Mouse (Mus musculus) right cerebral cortex, postnatal 36 days (tissue): Measurements from ENCODE around the gene March4.

ENCODE experiments used
- DNase-seq, 2 experiments: peaks; one replicate each; pipeline ENCODE4 v3.0.0; 2022; ENCODE audit warnings: low spot score in 2 of 2, mixed read lengths in 1 of 2

March4 gene

DNA sequence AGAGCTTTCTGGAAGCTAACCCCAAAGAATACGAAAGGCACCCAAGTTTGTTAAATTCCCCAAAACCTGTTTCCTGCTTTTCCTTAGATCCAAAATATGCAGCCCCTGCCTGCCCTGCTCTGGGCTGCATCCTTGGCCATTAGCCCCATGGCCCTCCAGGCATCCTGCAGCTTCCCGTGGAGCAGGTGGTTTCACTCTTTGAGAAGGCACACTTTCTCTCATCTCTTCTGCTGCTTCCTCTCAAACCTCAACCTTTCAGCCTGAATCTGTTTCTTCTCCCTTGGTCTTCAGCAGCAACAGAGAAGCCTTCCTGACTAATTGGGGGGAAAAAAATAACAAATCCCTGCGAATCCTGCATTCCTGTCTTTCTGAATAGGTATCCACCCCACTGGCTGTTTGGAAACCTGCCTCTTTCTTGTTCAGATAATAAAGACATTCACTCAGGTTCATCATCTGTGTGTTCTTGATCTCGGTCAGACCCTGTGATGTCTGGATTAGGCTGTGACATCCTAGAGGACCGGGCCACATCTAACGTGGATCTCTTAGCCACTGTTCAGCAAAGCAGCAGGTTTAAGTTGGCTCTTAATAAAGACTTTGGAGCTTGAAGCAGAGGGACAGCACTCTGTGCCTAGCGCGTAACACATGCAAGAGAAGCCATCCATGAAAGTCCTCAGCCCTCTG, 6.1 kb downstream of the March4 start:
- DNase-seq, result no peak

DNA sequence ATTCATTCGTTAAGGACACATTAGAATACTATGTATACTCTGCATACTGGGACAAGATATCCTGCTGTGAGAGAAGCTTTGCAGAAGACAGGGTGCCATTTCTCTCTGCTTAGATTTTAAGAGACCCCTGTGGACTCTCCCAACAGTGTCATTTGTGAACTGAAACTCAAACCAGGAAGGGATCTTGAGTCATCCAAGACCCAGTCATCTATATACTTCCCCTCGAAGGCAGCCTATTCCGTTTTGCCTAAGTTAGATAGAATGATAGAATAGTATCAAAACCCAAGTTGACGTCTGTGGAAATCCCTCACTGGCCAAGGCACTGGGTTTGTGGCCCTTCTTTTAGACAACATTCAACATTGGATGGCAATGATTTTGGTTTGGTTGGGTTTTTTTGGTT, 7.5 kb downstream of the March4 start:
- DNase-seq, result no peak

DNA sequence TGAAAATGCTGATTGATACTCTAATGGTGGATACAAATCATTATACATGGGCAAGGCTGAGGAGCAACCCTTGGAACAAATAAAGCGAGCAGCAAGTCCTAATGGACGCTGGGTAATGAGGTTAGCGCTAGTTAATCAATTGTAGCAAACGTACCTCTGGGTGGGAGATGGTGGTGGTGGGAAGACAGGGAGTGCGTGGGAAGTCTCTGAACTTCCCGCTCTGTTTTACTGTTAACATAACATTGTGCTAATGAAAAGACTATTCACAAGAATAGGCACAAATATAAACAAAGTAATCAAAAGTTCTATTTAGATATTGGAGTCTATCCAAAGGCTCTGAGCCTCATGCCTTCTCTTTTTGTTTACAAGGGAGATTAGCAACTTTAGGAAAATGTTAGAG, 13.1 kb downstream of the March4 start:
- no peak for DNase-seq

DNA sequence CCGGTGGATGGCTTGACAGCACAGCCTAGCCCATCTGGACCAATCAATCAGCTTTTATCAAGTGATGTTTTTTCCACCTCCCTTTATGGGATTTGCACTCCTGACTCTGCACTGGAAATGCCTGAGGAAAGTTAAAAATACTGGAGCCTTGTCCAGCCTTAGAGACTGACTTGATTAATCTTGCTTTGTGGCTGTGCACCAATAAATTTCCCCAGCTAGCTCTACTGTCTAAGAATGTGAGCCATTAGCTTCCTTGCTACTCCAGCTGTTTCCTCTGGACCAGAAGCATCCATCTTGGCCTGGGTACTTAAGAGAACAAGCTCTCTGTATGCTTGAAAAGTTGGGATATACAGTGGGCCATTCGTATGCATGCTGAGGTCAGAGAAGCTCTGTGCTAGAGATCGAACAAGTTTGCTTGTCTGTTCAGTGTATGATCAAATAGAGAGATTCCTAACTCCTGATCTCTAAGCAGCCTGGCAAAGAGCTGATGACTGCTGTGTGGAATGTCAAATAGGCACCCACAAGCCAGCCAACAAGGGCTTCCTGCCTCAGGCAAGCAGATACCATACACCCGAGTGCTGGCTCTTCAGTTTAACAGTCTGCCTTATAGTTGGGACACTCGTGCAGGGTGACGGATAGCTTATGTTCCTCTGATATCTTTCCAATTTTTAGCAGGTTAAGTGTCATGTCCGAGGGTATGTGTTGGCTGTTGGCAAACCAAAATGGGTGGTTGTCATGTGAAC, 25.8 kb downstream of the March4 start:
- no peak for DNase-seq

DNA sequence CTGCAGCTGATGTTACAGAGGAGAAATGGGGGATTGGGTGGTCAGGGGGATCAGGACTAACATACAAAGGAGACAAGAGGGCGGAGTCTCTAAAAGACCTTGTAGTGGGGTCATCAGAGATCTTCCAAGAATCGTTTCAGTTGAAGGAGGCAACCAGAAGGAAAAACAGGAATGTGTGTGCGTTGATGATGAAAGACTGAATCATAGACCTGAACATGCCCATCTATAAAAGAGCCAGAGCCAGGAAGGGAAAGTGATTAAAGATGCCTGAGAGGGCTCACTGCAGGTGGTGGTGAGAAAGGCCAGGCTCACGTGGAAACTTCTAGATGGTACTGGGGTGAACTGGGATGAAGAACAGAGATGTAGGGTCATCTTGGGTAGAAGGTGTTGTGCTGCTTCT, 27.2 kb downstream of the March4 start:
- DNase-seq, result no peak

DNA sequence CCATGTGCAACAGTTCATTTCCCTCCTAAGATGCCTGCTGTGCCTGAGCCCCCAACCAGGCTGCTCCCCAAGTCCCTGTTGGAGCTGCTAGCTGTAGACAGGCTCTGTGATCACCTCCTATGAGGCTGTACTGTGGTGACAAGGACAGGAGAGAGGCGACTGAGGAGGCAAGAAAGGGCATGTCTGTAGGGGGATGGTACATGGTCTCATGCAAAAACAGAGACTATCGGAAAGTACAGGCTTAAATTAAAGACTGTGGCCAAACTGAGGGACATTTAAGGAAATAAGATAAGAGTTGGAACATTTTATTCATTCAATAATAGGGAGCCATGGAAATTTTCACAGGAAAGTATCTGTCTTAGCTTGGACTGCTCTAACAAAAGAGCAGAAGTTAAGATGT, 29.1 kb downstream of the March4 start:
- DNase-seq, result no peak

DNA sequence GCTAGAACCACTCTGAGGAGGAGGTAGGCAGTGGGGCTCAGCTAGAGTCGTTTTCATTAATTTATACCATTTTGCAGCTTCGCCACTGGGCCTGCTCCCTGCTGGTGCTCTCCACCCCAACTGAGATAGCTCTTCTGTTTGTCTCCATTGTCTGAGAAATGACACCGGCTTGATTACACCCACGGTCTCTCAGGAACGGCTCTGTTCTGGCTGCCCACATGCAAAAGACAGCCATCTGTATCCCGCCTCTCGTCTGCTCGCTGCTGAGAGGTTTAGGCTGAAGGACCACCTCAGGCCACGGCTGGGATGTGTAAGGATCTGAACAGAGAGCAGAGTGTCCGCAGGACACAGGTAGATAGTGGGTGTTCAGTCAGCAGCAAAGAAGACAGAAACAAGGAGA, 30.5 kb downstream of the March4 start:
- DNase-seq, result peak in 1 of 2 experiments; percentile 43

DNA sequence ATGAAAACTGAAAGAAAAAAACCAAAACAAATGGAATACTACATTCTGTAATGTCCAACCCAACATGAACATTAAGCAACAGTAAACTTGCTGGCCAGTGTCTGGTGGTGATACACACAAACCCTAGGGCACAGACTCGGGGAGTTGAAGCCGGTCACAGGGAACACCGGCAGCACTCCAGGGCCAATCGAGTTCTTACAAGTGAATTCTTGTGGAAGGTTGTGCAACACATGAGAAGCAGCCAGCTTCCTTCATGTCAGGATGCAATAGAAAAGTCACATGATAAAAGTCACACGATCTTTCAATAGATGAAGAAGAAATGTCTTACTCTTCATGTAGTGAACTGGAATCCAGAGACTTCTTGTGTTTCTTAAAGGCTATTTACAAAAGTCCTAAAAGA, 39.1 kb downstream of the March4 start:
- DNase-seq, result no peak

DNA sequence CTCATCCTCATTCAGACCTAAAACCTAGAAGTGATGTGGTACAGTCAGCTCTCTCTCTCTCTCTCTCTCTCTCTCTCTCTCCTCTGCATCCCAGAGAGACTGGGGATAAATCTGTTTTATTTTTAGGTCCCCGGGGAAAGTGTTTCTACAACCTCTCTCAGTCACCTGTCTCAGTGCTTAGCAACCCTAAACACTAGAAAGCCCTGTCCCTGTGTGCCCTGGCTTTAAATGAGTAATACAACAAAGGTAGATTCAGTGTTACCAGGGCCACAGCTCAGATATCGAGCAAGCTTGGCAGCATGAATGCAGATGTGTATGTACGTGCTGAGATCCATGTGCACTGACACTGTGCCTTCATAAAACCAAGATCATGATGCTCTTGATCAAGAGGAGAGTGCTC, 43.3 kb downstream of the March4 start:
- no peak for DNase-seq

DNA sequence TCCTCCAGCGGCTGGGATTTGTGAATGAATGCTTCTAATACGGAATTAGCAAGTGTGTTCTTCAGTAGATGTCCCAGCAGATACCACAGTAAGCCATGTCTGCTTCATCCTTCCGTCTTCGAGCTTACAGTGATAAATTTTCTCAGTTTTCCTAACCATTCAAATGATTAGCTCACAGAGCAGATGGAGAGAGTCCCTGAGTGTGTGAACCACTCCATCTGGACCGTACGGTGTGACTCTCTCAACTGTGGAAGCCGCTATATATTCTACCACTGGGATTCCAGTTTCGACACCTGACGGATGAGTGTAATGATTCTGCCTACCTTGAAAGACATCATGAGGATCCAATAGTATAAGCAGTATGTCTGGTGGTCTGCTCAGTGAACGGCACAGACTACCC, 44.1 kb downstream of the March4 start:
- peak; percentile 18 to 25 for DNase-seq

DNA sequence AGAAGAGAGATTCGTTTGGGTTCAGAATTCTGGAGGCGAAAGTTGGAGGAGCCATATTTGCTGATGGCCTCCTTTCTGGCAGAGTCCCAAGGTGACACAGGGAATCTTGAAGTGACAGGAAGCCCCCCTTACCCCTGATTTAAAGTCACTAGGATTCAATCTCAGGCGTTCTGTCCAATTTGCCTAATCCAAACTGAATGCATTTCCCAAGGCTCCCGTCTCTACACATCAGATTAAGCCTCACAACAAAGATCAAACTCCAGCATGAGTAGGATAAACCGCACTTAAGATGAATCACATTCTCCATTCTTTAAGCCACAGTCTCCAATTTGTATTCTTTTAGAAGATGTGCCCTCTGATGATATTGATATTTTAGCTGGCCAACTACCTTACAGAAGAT, 45.4 kb downstream of the March4 start:
- DNase-seq, result no peak

DNA sequence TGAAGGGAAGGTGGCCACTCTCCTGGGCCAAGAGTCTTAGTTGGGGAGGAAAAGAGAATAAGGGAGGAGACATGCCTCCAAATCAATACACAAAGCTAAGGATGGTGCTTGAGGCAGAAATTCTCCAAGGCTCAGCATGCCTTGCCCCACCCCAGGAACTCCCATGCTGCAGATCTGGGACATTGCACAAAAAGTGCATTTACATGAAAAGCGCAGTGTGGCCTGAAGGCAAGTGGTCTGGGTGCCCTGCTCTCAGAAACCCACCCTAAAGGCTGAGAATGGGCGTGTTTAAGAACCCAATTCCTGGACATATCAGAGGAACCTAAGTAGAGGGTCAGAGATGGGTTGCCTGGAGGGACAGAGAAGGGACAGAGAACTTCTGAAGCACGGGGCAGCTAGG, 45.9 kb downstream of the March4 start:
- no peak for DNase-seq

DNA sequence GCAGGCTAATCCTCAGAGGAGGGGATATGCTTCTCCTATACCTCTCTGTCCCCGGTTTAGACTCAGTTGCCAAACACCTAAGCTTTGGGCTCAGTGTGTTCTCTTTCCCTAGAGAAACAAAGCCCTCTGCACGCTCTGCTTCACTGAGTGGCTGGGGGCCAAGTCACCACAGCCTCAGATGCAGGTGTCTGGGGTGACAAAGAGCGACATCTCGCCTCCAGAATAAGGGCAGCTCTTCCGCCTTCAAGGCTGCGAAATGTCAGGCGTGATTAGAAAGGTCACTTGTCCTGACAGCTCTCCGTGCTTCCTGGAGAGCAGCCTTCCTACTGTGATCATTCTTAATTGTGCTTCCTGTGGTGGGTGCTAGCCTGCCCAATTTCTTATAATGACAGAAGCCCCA, 46.5 kb downstream of the March4 start:
- DNase-seq, result no peak

DNA sequence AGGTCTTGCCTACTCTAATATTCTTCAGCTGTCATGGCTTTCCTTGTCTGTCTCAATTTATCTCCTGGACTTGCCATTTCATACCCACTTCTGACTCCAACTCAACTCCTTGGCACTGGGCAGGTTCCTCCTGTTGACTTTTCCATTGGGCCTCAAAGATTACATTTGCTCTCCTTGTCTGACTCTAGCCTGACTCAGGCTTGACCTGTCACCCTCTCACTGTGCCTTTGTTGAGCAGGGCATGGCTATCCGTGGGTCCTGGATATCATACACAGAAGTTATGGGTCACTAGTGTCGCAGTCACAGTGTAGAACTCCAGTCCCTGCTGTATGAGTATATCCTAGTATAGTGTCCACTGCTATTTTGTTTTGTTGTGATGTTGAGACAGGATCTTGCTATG, 60.1 kb downstream of the March4 start:
- no peak for DNase-seq

DNA sequence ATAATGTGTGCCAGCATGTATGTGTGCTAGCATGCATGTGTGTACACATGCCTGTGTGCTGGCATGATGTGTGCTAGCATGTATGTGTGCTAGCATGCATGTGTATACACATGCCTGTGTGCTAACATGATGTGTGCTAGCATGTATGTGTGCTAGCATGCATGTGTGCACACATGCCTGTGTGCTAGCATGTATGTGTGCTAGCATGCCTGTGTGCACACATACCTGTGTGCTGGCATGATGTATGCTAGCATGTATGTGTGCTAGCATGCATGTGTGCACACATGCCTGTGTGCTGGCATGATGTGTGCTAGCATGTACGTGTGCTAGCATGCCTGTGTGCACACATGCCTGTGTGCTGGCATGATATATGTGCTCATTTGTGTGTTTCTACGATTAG, 67.7 kb downstream of the March4 start:
- no peak for DNase-seq

DNA sequence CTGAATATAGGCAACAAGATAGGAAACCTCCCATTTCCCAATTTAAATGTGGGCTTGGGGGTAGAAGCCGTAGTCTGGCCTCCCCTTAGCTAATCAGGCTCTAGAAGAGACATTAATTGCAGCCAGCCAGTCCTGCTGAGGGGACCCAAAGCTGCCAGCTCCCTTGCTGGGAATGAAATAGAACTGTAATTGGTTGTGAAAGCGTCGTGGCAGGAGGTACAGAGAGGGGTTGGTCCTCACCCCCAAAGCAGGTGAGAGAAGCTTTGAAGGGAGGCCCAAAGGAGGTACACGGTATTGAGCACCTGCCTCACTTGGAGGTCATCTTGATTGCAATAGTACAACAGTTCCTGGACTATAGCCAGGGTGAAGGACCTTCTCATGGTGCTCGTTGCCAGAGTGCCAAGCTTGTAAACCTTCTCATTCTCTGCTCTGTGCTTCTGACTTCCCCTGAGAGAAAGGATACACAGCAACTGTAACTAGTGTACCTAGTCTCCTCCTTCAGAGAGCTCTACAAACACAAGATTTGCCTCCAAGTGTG, 68.2 kb downstream of the March4 start:
- no peak for DNase-seq

DNA sequence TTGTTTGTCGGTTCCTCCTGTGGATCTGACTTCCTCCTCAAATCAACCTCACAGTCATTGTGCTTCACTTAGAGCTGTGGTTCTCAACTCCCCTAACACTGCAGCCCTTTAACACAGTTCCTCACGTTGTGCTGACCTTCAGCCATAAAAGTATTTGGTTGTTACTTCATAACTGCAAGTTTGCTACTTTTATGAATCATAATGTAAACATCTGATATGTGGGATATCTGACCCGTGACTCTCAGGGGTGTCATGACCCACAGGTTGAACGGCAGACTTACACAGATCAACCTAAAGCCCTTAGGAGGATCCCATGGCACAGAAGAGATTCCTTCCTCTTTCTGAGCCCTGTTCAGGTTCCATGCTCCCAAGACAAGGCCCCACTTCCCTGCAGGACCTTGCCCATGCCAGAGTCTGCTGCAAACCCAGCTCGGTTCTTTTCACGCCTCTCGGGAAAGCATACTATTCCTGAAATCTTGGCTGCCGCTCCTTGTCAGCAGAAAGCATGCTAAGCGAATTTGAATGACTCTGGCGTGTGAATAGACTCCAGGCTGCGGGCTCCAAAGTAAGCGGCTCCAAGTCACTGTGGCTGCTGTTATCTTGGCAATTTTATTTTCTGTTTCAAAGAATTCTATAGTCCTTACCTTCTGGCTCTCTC, 71.7 kb downstream of the March4 start:
- DNase-seq, result peak; percentile 17 to 53

DNA sequence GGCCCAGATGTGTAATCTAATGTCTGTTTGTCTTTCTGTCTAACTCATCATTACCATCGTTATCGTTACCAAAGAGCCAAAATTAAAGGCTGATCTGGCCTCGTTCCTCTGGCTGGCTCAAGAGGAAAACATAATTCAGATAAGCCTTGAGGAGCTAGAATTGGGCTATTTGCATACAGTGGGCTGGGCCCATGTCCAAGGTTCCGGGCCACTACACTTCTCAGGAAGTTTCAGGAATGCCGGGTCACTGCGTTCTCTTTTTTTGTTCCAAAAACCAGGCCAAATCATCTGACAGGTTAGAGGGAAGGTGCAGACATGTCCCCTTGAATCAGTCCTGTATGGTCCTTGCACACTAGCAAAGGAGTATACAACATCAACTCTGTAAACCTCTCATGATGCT, 74.2 kb downstream of the March4 start:
- DNase-seq, result no peak

DNA sequence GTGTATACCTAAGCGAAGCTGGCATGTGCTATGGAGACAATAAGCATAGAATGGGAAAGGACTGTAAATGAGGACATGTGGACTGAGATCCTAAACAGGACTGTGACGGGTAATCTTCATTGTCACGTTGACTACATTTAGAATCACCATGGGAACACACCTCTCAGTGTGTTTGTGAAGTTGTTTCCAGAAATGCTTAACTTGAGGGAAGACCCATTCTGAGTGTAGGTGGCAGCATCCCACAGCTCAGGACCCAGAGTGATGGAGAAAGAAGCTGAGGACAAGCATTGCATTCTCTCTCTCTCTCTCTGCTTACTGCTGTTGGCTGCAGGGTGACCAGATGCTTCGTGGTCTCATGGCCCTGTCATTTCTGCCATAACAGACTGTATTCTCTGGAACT, 79.1 kb downstream of the March4 start:
- peak in 1 of 2 experiments; percentile 41 for DNase-seq

DNA sequence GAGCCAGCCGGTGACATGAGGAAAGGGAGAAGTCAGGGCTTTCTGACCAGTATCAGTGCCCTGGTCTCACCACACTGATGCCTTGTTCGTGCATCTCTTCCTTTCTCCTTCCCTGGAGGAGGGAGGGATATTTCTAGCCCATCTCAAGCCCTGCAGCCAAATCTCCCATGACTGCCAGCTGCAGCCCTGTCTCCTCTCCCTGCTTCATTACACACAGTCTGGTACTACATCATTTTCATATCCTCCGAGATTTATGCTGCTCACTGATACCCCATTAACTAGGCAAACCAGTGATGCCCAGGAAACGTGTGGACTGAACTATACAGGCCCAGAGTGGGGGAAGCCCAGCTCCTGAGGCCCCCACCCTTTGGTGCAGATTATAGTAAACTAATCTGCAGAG, 80.8 kb downstream of the March4 start:
- no peak for DNase-seq

DNA sequence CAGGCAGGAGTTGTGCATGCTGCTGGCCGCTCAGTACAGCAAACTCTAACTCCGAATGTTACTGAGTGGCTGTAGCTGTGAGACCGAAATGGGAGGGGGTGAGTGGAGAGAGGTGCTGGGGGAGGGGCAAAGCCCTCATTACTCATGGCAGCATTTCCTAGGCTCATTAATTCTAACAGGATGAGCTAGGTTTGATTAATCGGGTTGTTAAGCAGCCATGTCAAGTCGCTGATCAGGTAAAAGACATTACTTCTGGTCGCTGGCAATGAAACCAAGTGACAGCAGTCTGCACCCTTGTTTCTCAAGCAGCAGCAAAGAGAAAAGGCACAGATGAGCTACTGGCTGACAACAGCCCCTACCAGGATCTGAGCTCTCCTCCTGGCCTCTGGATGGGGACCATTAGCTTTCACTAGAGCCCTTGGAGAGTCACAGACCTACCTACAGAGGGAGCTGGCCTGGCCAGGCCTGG, 82.0 kb downstream of the March4 start:
- no peak for DNase-seq

DNA sequence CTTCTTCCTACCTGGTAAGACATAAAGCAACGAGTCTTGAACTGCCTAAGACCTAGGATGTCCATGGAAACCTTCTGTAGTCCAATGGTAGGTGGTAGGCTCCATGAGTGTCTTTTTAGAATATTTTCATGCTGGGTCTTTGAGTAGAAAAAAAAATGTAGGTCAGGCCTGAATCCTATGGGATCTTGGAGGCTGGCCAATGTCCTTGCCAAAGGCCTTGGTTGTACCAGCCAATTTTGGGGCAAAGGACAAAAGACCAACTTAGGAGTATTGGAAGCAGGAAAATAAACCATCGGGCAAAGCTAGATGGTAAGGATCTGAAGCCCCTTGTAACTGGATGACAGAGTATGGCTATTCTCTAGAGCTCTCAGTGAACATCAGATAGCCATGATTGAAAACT, 83.9 kb downstream of the March4 start:
- no peak for DNase-seq

DNA sequence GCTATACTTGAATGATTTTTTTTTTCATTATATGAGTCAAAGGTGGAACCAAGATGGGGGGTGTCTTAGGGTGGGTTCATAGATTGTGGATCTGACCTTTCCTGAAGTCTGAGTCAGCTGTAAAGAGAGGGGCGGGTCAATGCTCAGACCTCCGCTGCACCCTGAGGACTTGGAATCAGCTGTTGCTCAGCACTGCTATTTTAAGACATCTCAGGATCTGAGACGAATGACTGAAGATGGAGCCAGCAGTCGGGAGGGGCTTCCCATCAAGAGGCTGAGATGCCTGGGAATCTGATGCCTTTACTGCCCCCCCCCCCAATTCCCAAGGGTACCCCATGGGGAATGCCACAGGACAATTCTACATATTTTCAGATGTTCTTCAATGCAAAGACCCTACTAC, 85.9 kb downstream of the March4 start:
- DNase-seq, result no peak
